Mouse (Mus musculus) frontal cortex, postnatal 36 days (tissue): ENCODE data around the gene Zcchc24.

Source experiments
- DNase-seq, 2 experiments: peaks; one replicate each; pipeline ENCODE4 v3.0.0; 2022; ENCODE audit warnings: low spot score in 2 of 2

The Zcchc24 gene

GRCm38 (mm10) chr14:25747996-25748756, 20.7 kb downstream of the Zcchc24 start:
- no peak for DNase-seq

- no peak for DNase-seq
These were observed 21.6 kb downstream of the Zcchc24 start for GRCm38 (mm10) chr14:25746971-25747945.

DNA sequence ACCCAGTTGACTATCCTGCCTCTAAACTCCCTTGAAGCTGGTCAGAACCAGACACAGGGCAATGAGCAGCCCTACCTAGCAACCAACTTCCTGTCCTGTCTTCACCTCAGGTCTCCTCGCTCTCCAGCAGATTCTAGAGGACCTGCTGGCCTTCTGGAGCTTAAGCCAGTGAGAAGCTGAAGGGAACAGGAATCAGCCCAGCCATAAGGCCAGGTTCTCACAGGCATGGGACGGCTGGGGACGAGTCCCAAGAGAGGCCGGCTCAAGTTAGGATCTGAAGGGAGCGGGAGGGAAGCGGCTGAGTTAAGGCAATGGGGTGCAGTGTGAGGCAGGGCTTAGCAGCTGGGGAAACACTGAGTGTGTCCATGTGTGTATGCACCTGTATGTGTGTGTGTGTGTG, 22.5 kb downstream of the Zcchc24 start:
- DNase-seq = no peak

- no peak for DNase-seq
These were observed 23.3 kb downstream of the Zcchc24 start for GRCm38 (mm10) chr14:25745365-25746184.

GRCm38 (mm10) chr14:25742943-25743342, 25.9 kb downstream of the Zcchc24 start:
- no peak for DNase-seq

- DNase-seq = no peak
These were observed 26.9 kb downstream of the Zcchc24 start for GRCm38 (mm10) chr14:25741840-25742367.

DNA sequence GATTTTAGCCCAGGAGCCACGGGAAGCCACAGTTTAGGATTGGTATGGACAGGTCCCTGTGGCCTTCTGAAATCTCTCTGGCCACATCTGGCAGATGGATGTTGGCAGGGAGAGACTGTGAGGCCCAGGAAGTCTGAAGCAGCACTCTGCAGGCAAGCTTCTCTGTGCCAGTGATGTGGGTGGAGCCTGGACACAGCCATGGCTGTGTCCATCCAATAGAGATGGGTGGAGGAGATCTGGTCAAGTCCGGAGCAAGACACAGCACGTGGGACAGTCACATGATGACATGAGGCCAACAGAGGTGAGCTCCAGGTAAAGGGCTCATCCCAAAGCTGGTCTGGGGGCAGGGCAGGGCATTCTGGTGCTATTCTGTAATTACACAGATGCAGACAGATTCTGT, 27.6 kb downstream of the Zcchc24 start:
- DNase-seq = no peak

- DNase-seq = peak; percentile 56 to 68
These were observed 28.8 kb downstream of the Zcchc24 start for GRCm38 (mm10) chr14:25739957-25740565.

- no peak for DNase-seq
These were observed 30.2 kb downstream of the Zcchc24 start for GRCm38 (mm10) chr14:25738591-25739001.

DNA sequence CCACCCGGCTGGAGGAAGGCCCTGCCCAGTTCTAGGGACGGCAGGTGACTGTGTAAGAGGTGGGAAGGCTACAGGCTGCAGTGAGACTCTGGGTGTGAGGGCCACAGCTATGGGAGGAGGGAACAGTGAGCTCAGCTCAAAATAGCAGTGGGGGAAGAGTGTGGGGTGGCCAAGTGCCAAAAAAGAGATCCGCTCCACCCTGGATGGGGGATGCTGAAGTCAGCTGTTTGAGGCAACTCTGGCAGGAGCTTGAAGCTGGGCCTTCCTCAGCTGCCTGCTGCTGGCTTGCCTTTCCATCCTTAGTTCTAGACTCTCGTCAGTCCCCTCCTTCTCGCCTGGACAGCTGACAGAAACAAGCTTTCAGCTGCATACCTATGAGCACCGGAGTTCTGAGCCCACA, 32.2 kb downstream of the Zcchc24 start:
- peak; percentile 81 to 87 for DNase-seq

DNA sequence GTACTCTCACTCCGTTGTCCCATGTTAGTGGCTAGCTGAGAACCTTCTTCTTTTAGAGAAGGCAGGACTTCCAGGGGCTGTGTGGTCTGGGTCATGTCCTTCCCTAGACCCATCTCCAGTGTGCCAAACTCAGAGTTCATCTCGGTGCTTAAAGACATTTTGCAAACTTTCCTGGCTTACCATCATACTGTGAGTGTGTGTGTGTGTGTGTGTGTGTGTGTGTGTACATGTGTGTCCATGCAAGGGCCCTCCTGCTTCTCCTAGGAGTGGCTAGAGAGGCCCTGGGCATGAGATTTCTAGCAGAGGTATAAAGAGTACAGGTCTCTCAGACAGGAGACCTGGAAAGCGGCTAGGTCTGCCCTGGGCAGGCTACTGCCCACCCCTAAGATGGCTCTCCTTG, 32.7 kb downstream of the Zcchc24 start:
- DNase-seq = no peak

DNA sequence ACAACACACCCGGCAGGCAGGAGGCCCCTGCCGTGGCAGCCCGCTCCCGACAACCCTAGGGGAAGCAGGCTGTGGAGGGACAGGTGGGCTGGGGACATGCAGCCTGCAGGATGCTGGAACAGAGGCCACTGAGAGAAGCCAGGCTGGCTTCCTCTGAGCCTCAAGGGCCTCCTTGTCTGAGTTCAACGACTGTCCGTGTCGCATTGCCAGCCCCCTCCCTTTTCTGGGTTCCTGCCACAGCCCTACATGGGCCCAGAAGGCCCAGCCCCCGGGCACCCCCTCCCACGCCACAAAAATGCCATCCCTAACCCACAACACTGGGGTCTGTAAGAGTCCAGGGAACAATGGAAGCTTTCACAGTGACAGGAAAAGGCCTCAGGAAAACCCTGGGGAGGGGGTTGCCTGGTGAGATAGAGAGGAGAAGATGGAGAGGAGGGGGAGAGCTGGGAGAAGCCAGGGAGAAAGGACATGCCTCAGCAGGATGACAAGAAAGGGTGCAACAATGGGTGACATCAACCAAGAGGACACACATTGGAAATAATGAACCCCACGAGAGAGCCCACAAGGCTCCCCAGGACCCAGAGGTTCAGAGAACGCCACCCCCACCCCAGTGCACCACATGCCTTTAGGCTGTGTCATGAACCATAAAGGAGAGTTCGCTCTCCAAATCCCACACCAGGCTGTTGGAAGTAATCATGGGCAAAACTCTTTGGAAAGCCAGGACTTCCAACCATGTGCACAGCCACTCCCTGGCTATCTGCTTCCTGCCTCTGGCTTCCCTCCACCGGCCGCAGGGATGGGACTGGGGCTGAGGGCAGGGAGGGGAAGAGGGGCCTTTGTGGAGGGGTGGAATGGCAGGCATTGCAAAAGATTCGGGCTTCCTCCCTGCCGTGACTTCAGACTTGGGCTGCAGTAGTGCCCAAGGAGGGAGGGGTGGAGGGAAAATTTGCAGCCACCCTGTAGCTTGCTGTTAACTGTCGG, 33.8 kb downstream of the Zcchc24 start:
- no peak for DNase-seq

DNA sequence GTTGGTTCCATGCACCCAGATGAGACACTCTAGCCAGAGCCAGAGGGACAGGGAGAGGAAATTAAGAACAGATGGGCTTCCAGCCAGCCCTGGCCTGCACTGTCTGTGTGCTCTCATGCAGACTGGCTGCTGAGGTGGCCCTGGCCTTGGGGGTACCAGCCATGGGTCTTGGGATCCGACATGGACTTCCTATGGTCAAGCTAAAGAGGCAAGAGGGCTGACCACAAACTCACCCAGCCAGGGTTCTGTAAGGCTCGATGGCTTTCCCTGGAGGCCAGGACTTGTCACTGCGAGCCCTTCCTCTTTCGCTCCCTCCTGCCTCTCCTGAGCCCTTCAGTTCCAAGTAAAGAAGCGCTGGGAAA, 41.7 kb downstream of the Zcchc24 start:
- no peak for DNase-seq

DNA sequence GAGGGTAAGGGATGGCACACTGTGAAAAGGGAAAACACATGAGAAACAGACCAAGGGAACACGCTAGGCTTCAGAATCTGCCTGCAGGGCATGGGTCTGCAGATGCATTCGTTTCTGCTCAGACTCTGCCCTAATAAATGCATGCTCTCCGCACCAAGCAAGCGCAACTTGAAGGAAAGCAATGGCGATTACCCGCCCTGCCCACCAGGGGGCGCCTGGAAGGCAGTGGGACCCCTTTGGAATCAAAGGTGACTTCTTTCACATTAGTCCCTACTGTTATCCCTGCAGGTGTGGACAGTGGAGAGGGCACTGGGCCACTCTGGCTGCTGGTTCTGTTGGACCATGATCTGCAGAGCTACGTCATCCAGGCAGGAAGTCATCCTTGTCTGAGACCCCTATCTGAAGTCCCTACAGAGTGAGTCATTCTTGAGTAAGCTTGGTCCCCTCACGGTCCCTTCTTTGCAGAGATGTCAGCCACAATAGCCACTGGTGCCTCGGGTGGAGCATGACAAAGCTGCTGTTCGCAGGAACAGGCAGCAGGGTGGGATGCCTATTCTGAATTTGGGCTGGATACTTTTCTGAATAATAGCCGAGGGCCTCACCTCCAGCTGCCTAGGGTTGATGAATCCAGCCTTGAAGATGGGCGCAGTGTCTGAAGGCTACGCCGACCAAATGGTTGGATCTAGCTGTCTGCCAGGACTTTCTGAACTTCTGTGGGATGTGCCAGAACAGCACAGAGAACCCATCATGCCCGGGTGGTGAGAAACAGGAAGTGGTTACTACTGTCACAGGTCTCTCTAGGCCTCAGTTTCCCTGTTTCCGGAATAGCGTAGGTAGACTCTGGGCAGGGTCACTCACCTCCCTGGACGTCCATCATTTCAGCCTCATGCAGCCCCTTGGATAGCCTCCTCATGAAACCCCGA, 42.4 kb downstream of the Zcchc24 start:
- no peak for DNase-seq

DNA sequence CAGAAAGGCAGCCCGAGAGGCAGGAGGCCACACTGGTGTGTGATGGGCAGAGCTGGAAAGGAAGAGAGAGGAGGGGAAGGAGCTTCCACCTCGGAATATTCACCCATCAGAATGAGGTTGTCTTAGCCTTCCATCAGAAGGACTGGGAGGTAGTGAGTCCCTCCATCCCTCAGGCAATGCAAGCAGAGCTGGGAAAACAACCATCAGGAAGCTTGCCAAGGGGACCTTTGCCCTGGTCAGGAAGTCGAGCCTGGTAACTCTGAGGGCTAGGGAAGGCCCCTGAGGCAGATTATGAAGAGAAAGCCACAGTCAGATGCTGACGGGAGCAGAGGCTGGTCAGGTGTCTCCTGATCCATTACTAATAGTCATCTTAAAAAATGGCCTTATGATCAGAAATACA, 43.1 kb downstream of the Zcchc24 start:
- no peak for DNase-seq

DNA sequence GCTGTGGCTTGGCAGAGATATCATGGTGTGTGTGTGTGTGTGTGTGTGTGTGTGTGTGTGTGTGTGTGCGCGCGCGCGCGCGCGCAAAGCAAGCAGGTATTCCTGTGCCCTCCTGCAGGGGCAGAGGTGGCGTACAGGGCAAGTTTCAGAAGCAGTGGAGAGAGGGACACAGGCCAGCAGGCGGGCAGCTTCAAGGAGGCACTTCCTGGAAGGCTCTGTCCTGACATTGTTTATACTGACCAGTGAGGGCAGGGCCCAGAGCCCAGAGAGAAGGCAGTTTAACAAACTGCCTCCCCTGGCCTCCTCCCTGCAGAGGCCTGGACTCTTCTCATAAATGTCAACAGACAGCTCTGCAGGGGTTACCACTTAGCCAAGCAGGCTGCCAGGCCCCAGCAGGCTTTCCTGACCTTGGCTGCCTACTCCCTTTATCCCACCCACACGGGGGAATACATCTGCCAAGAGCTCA, 43.8 kb downstream of the Zcchc24 start:
- DNase-seq = no peak

GRCm38 (mm10) chr14:25720962-25721707, 47.7 kb downstream of the Zcchc24 start:
- no peak for DNase-seq

DNA sequence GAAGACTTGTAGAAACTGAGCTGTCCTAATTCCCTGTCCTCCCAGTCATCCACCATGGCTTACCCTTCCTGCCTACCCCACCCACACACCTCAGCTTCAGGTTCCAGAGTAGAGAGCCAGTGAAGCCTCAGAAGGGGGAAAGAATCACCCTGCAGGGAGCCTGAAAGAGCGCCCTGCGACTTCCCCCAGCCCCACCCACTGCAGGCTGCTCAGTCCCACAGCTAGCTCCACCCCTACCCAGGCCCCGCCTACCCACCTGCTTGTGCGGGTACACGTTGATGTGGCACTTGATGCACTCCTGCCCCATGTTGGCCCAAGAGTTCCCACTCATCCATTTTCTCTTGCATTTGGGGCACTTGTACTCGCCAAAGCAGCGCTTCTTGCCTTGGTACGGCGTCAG, 49.5 kb downstream of the Zcchc24 start:
- no peak for DNase-seq
